Mouse (Mus musculus) ES-Bruce4 (cell line): ENCODE data around the gene Calm3.

Source experiments
- CTCF ChIP-seq: IDR thresholded peaks from one replicate; pipeline ENCODE4 v1.8.1; 2011; ENCODE audit warnings: low read depth, low read length
- EP300 ChIP-seq: IDR thresholded peaks from 2 replicates; pipeline ENCODE4 v1.6.1; 2011; ENCODE audit warnings: low read depth, low read length; ENCODE audit not compliant: insufficient read depth
- POLR2A ChIP-seq: IDR thresholded peaks from one replicate; pipeline ENCODE4 v1.8.1; 2011; ENCODE audit warnings: low read length; ENCODE audit not compliant: insufficient read depth

DNA sequence AGATGAGACGGTGACA lies 48.8 kb downstream of the Calm3 start, which contains the start of gene Dact3:
- no peak for TF ChIP-seq CTCF
- no peak for TF ChIP-seq POLR2A
- TF ChIP-seq EP300 = no peak
